ENCODE assay signal across 18 mouse cellular contexts in genomic region chr15:25268436-25268835, GRCm38 (mm10).
DNase-seq lines count a peak whose midpoint lies in the region; ATAC-seq and TF ChIP-seq lines count a peak whose summit lies in the region.
"Had no signal": no experiment of that assay in that cellular context is flagged by ENCODE, and none has a peak within 500 bp of the region (broad histone marks: within the 10 kb centered on the region; RNA-seq: fewer than 3 reads in every experiment).

No protein-coding gene starts in this region.

- DNase-seq in lung, adult 18-20 months, result peak; percentile 21 to 27
- DNase-seq in lung, adult 2 months, result no peak
- DNase-seq in kidney, postnatal 10 days, result no peak
- no peak for DNase-seq in left cerebral cortex, postnatal 4 days
- DNase-seq: cerebellum, adult 9-11 months; heart, postnatal 14 days; layer of hippocampus, postnatal 36 days; liver; right cerebral cortex, postnatal 25 days; thymus, postnatal 4 days had no signal

- WGBS in lung, adult 2 months, result 64% methylated on average over 2 of the region's 2 CpGs

- H3K4me3 ChIP-seq in lung, adult 2 months (replicated peaks; ENCODE audit: extremely low read depth, low read depth, low read length), result no peak overlapping the region
- H3K4me3 ChIP-seq in C2C12 (ENCODE audit: insufficient read depth, poor library complexity, severe bottlenecking), result no peak overlapping the region
- H3K4me3 ChIP-seq: hindbrain, embryonic 13.5 days; kidney, embryonic 15.5 days; midbrain, embryonic 13.5 days; stomach, embryonic 15.5 days had no signal

- no peak for TF ChIP-seq CTCF in lung, adult 2 months (IDR thresholded peaks at IDR 0.05; ENCODE audit: insufficient read depth, low read length)
- TF ChIP-seq CTCF in C2C12 (IDR thresholded peaks at IDR 0.05; ENCODE audit: control insufficient read depth, insufficient read depth, insufficient read length), result no peak

- no peaks in the 10 kb centered on the region for H3K4me1 ChIP-seq in lung, adult 2 months (ENCODE audit: control insufficient read depth, insufficient read depth, low read length)

- intact Hi-C loops in left cerebral cortex, postnatal 4 days (cut with DNase I), result no loop called here

- no peak for TF ChIP-seq POLR2A in lung, adult 2 months (IDR thresholded peaks at IDR 0.05; ENCODE audit: borderline replicate concordance, extremely low read depth, low read depth, low read length)

- H3K27me3 ChIP-seq in C2C12 (ENCODE audit: control insufficient read depth, insufficient read depth, insufficient read length), result no peaks in the 10 kb centered on the region
- H3K27me3 ChIP-seq: hindbrain, embryonic 13.5 days; midbrain, embryonic 13.5 days; stomach, embryonic 15.5 days had no signal

- no peaks in the 10 kb centered on the region for H3K79me3 ChIP-seq in C2C12 (ENCODE audit: low read depth)

- ATAC-seq in granulocyte monocyte progenitor cell, adult 5-6 weeks (replicated peaks; ENCODE audit: poor library complexity, severe bottlenecking), result peak; percentile 13; the same call in 1 of the 2 replicates
- ATAC-seq in neutrophil, adult 5-6 weeks (ENCODE audit: extremely low read depth, insufficient number of reproducible peaks, low FRiP score, poor library complexity, severe bottlenecking), result peak; percentile 45; the same call in 1 of the 2 replicates
- ATAC-seq: forebrain, embryonic 16.5 days; midbrain, embryonic 13.5 days had no signal

- H3K79me2 ChIP-seq in C2C12 (ENCODE audit: control insufficient read depth, insufficient read depth), result no peaks in the 10 kb centered on the region

- H3K36me3 ChIP-seq in C2C12 (ENCODE audit: control insufficient read depth, insufficient read depth), result no peaks in the 10 kb centered on the region
- H3K36me3 ChIP-seq: hindbrain, embryonic 13.5 days; kidney, embryonic 15.5 days; midbrain, embryonic 13.5 days; stomach, embryonic 15.5 days had no signal

- no peak overlapping the region for H3ac ChIP-seq in C2C12 (ENCODE audit: control insufficient read depth, insufficient read length, low read depth)

TF ChIP-seq in C2C12, 6 proteins besides CTCF, POLR2A, EP300 and RAD21:
- TF ChIP-seq FOSL1 (IDR thresholded peaks at IDR 0.05; ENCODE audit: insufficient read depth, low read length, poor library complexity, severe bottlenecking) (no peak), MYOD1 (IDR thresholded peaks at IDR 0.05; ENCODE audit: control insufficient read depth, insufficient read length, low read depth) (peak; percentile 60)

Comparison
In these comparisons a context has a peak if more than half of its experiments do, and no peak if none do; other contexts are left out.
1. DNase-seq: peak in lung, adult 18-20 months (2 of 2); none in lung, adult 2 months (single experiment), kidney, postnatal 10 days (single experiment) and left cerebral cortex, postnatal 4 days (single experiment).